Mouse (Mus musculus) heart, adult 2 months (tissue): ENCODE results near the gene Wdr37. TPM values are rescaled to one million over a fixed set of nuclear protein-coding genes. Genes with fewer than 3 reads are reported as not detected.

Experiments used
- DNase-seq, 2 experiments: peaks; one replicate each; pipeline ENCODE4 v3.0.0; 2021
- H3K27ac ChIP-seq: fragments of 200-600 bp; 2 replicates; pipeline ENCODE4 v1.8.1; 2022
- H3K27me3 ChIP-seq: fragments of 200-500 bp; 2 replicates; pipeline ENCODE4 v1.6.1; 2012; ENCODE audit warnings: mild to moderate bottlenecking, low read length, inconsistent platforms, mixed read lengths; ENCODE audit not compliant: control insufficient read depth, insufficient read depth
- H3K36me3 ChIP-seq: fragments of 200-500 bp; 2 replicates; pipeline ENCODE4 v1.6.1; 2012; ENCODE audit warnings: low read length, inconsistent platforms; ENCODE audit not compliant: control insufficient read depth, insufficient read depth
- H3K4me1 ChIP-seq: fragments of 200-500 bp; 2 replicates; pipeline ENCODE4 v1.6.1; 2011; ENCODE audit warnings: low read length; ENCODE audit not compliant: control insufficient read depth, insufficient read depth
- H3K4me3 ChIP-seq: fragments of 200-600 bp; 2 replicates; pipeline ENCODE4 v1.8.1; 2022
- H3K79me2 ChIP-seq: fragments of 200-500 bp; replicated peaks from 2 replicates; pipeline ENCODE4 v1.6.1; 2012; ENCODE audit warnings: mild to moderate bottlenecking, inconsistent platforms, low read length, moderate library complexity, mixed read lengths; ENCODE audit not compliant: control insufficient read depth, insufficient read depth
- H3K9ac ChIP-seq: fragments of 200-500 bp; 2 replicates; pipeline ENCODE4 v1.6.1; 2012; ENCODE audit warnings: low read depth, mild to moderate bottlenecking, control low read depth, inconsistent platforms, low read length, mixed read lengths
- CTCF ChIP-seq: fragments of 200-600 bp; IDR thresholded peaks from 2 replicates; pipeline ENCODE4 v1.8.1; 2022; ENCODE audit warnings: antibody characterized with exemption, mild to moderate bottlenecking, moderate library complexity
- EP300 ChIP-seq: fragments of 200-500 bp; IDR thresholded peaks from 2 replicates; pipeline ENCODE4 v1.6.1; 2011; ENCODE audit warnings: low read depth, low read length, control low read depth; ENCODE audit not compliant: insufficient read depth
- POLR2A ChIP-seq: fragments of 200-500 bp; IDR thresholded peaks from 2 replicates; pipeline ENCODE4 v1.6.1; 2011; ENCODE audit warnings: mild to moderate bottlenecking, low read depth, low read length, control low read depth; ENCODE audit not compliant: insufficient read depth
- WGBS: fragments of 180-500 bp; shearing (Covaris S2); methylation state at CpG from one replicate; pipeline ENCODE4 v1.1.7; 2018; 5-methylcytosine and 5-hydroxymethylcytosine counted together
- intact Hi-C: fragments of 180-260 bp; cut with DNase I; formaldehyde crosslinking; loops from one replicate; pipeline ENCODE4 v1.15.1; 2025
- polyA plus RNA-seq: library from polyadenylated mRNA; depleted of rRNA; stranded (reverse); fragments of >200 nt; gene quantifications from 2 replicates; pipeline ENCODE4 v1.2.3, GENCODE M21; 2012
- total RNA-seq, 2 experiments: library from RNA; stranded (reverse); gene quantifications; 2 replicates each; pipeline ENCODE4 v1.2.3; 2021

Wdr37 gene
- total and polyA plus RNA-seq, 3 experiments = 12.6 to 38.7 (median 33.3) TPM

- Histone ChIP-seq H3K4me3 (no peak overlapping the region), H3K9ac (no peak overlapping the region), H3K36me3 (peaks cover 5% of the 10 kb centered on the region; the same call in 1 of the 2 replicates), H3K79me2 (peaks cover 2% of the 10 kb centered on the region; the same call in 1 of the 2 replicates), H3K4me1 (no peaks in the 10 kb centered on the region), H3K27me3 (no peaks in the 10 kb centered on the region), H3K27ac (no peak overlapping the region)
- TF ChIP-seq EP300 = no peak
- TF ChIP-seq POLR2A = no peak
- no peak for TF ChIP-seq CTCF
- no peak for DNase-seq
- WGBS = 79% methylated on average over 8 of the region's 8 CpGs
- intact Hi-C loops = no loop called here
Measured at GRCm38 (mm10) chr13:8823546-8823945, 48.2 kb downstream of the Wdr37 start.

DNA sequence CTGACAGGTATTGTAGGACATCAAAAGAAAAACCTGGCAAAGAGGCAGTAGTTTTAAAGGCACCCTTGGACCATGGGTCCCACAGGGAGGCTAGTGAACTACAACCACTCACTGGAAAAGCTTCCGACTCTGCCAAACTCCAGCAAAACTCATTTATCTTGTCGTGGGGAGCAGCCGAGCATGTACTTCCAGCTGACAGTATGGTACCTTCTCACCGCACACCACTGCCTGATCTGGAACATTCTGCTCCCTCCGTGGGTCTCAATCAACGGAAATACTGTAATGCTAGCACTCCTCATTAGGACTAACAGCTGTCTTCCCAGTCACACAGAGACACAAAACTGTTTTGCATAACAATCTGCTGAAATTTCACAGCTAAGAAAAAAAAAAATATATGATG lies 48.6 kb downstream of the Wdr37 start:
- 85% methylated on average over 6 of the region's 6 CpGs for WGBS
- no peaks in the 10 kb centered on the region for H3K4me1 ChIP-seq

GRCm38 (mm10) chr13:8822201-8822600 lies 49.5 kb downstream of the Wdr37 start:
- no peak for DNase-seq
- intact Hi-C loops = no loop called here
- Histone ChIP-seq H3K9ac (no peak overlapping the region), H3K4me3 (no peak overlapping the region), H3K4me1 (no peaks in the 10 kb centered on the region), H3K79me2 (no peaks in the 10 kb centered on the region), H3K27me3 (no peaks in the 10 kb centered on the region), H3K36me3 (no peaks in the 10 kb centered on the region; the same call in 1 of the 2 replicates), H3K27ac (no peak overlapping the region)
- no peak for TF ChIP-seq POLR2A
- 88% methylated on average over 4 of the region's 4 CpGs for WGBS

More for the DNA sequence above, 48.6 kb downstream of the Wdr37 start:
- DNase-seq = no peak
- TF ChIP-seq POLR2A = no peak
- TF ChIP-seq EP300 = no peak
- TF ChIP-seq CTCF = no peak
- Histone ChIP-seq H3K36me3 (peaks cover 3% of the 10 kb centered on the region; the same call in 1 of the 2 replicates), H3K27me3 (no peaks in the 10 kb centered on the region), H3K9ac (no peak overlapping the region), H3K27ac (no peak overlapping the region), H3K4me3 (no peak overlapping the region), H3K79me2 (no peaks in the 10 kb centered on the region)
- intact Hi-C loops = no loop called here

DNA sequence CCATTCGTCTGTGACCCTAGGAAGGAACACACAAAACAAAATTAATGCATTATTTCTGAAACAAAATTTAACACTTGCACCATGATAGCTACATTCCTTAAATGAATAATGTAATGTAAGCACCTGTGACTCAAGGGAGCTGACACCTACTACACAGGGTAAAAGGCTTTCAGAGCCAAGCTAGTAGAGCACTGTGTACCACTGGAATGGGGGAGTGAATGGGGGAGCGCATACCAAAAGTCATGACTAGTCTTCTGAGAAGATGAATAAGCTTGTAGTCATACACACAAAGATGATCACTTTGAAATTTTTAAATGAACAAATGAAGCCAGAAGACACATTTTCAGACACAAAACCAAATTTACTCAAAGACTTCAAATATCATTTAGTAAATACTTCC lies 65.8 kb downstream of the Wdr37 start:
- Histone ChIP-seq H3K9ac (no peak overlapping the region), H3K4me3 (no peak overlapping the region), H3K27ac (no peak overlapping the region), H3K27me3 (no peaks in the 10 kb centered on the region), H3K4me1 (no peaks in the 10 kb centered on the region; the same call in 1 of the 2 replicates), H3K36me3 (peaks cover 3% of the 10 kb centered on the region), H3K79me2 (no peaks in the 10 kb centered on the region)
- intact Hi-C loops = no loop called here
- DNase-seq = no peak
- 92% methylated on average over 2 of the region's 2 CpGs for WGBS
- TF ChIP-seq EP300 (no peak), POLR2A (no peak), CTCF (no peak)

DNA sequence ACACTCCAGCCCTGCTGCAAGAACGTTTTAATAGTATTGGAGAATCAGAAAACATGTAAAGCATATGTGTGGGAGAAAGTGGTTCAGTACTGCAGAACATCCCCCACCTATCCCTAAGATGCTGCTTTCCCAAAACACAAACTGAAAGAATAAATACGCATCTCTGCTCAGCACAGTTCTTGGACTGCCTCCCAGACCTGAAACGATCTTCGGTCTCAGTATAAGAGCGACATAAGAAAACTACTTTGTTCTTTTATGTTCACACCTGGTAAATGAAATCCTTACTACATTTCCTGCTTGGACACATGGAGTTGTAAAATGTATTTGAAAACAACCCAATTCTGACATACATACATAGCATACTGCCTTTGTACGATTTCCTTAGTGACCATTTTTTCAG lies 71.1 kb downstream of the Wdr37 start:
- intact Hi-C loops = no loop called here
- WGBS = 77% methylated on average over 6 of the region's 6 CpGs
- Histone ChIP-seq H3K36me3 (peaks cover 3% of the 10 kb centered on the region; the same call in 1 of the 2 replicates), H3K4me1 (no peaks in the 10 kb centered on the region; the same call in 1 of the 2 replicates), H3K79me2 (no peaks in the 10 kb centered on the region), H3K4me3 (no peak overlapping the region), H3K27ac (no peak overlapping the region), H3K27me3 (no peaks in the 10 kb centered on the region), H3K9ac (no peak overlapping the region)
- TF ChIP-seq CTCF (no peak), EP300 (no peak)
- no peak for DNase-seq

DNA sequence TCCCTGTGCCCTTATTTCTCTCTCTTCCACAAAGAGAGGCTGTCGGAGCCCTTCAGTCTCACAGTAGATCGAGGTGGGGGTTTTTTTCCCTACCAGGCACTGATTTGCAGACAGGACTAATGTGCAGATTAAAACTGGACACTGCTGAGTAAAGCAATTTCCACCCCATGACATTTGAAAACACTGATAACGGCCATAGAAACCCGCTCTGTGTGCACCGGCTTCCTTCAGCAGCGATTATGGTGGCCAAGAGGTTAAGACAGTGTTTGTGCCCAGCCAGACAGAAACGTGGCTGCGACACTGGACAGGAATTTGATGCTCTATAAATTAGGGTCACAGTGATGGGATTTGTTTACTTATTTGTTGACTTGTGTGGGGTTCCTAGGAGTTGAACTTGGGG lies 78.5 kb downstream of the Wdr37 start:
- H3K36me3 ChIP-seq = no peaks in the 10 kb centered on the region
- no peak overlapping the region for H3K27ac ChIP-seq
- no peaks in the 10 kb centered on the region; the same call in 1 of the 2 replicates for H3K4me1 ChIP-seq
- H3K9ac ChIP-seq = no peak overlapping the region
- H3K27me3 ChIP-seq = no peaks in the 10 kb centered on the region
- WGBS = 18% methylated on average over 8 of the region's 8 CpGs
- no peak overlapping the region for H3K4me3 ChIP-seq
- intact Hi-C loops = no loop called here
- no peak for DNase-seq
- no peaks in the 10 kb centered on the region for H3K79me2 ChIP-seq
- TF ChIP-seq EP300 (no peak), CTCF (no peak), POLR2A (no peak)
